Mouse (Mus musculus) spleen, postnatal 4 days (tissue): ENCODE results near the gene Galnt14.

Source experiments
- DNase-seq, 2 experiments: peaks; one replicate each; pipeline ENCODE4 v3.0.0; 2022; ENCODE audit warnings: low spot score in 2 of 2

The Galnt14 gene

DNA sequence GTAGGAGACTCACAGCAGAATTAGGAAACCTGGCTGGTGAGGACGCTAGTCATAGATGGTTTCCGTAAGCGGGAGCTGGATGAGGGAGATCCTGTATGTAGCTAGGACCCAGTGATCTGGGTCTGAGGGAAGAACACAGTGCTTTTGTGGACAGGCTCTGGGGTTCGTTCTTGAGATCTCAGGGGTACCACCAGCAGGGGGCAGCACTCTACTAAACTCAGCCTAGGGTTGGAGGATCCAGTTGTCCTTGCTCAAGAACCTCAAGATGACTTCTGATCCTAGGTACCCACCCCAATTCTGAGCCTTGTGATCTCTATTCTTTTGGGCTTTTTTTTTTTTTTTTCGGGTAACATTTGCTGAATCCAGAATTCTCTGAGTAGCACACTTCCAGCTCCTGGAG is 137.8 kb downstream of the Galnt14 start:
- DNase-seq, result peak; percentile 39 to 84

DNA sequence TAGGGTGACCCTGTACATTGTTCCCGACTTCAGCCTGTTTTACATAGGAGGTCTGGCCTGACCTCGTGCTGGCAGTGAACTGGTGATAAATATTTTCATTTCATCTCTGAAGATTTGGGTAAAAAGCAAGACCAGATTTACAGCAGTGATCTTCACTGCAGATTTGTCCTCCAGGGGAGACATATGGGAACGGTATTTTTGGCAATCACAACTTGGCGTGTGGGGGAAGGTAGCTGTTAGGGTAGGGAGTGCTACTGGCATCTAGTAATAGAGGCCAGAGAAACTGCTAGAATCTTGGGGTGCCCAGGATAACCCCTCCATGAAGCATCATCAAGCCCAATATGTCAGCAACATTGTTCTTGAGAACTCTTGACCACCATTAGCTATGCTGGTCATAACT is 138.3 kb downstream of the Galnt14 start:
- no peak for DNase-seq

DNA sequence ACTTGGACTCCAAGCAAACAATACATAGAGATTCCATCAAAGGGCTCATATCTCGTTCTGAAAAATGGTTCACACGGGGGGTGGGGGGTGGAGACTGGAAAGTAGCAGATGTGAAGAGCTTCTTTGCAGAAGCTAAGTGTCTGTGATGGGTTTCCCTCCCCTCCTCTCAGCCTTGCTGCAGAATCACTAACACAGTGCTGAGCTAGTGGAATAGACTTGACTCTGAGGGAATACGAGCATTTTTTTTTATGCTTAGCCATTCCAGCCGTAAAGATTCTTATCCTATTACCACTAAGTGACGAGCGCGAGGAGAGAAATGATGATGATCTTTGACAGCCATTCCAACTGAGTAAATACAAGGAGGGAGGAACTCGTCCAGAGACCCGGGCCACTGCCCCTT is 142.0 kb downstream of the Galnt14 start:
- DNase-seq, result no peak

DNA sequence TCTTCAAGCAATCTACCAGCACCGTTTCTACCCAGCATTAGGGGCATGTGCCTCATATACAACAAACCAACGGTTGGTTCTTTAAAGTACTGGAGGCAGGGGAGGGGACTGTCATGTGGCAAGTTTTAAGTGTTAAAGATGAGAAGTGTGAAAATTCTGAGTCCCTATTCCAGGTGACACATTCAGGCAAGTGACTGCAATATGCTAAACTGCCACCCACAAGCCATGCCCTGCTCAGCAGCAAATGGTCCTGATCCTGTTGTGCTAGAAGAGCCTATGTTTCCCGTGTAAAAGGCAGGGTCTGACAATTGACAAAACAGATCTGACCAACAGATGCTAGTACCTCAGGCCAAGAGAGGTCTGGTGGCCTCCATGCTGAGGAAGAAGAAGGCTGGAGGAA is 149.1 kb downstream of the Galnt14 start:
- DNase-seq, result no peak

DNA sequence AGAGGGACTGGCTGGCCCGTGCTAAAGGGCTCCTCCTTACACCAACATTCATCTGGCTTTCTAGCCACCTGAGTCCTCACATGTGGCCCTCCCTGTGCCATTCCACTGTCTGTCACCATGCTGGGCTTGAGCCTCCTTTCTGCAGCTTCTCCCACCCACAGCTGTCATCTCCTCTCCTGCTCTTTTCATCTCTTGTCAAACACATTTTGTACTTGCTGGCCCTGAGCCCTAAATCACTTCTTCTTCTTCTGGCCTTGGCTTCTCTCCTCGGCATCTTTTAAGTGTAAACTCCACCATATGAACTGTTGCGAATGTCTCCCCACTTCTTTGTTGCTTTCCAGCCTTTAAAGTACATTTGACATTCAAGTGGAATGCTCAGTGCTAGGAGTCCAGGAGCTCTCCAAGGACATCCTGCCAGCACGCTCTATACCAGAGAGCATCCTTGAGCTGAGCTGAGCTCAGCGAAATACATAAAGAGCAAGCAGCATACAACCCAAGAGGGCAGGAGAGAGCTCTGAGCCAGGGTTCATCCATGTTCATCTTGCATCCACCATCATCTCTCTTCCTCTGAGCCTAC is 150.0 kb downstream of the Galnt14 start:
- no peak for DNase-seq

DNA sequence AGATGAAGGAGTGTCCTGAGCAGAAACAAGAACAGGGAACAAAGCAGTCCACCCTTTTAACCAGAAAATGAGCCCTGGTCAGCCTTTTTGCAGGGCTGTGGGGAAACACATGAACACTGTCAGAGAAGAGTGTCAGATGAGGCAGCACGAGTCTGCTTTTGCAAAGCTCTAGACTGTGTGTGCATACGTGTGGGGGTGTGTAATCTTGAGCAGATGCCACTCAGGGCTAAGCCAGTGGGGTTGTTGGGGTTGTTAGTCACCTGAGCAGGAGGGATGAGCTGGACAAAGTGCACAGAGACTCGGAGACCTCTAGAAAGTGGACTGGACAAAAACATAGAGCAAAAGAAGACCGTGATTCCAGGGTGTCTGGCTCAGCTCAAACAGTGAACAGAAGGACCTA is 150.8 kb downstream of the Galnt14 start:
- DNase-seq, result no peak

DNA sequence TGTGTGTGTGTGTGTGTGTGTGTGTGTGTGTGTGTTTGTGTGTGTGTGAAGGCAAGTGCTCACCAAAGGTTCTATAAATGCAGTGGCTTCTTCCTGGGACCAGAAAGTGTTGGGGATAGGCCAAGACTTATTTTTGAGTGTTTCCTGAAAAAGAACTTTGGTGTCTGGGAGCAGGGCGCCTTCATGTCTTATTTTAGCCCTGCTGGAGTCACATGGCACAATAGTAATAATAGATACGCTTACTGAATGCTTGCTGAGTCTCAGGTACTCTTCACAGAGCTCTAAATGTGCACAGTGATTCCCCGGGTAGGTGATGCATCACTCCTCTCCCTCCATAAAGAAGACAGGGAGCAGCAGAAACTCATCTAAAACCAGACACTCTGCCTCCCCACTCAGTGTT is 153.2 kb downstream of the Galnt14 start:
- no peak for DNase-seq

DNA sequence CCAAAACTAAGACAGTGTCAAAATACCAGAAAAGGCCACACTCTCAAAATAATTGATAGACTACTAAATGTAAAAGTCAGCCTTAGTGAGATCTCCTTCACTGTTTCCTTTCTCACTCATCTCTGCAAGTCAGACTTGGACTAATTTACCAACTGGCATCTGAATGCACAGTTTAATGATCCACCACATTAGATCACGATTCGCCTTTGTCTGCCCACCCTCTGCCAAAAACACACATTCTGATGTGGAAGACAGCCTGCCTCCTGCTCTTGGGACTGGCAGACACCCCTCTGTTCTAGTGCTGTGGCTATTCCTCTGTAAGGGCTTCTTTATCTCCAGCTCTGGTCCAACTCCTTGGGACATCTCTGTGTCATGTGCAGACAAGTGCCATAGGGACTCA is 153.8 kb downstream of the Galnt14 start:
- no peak for DNase-seq

DNA sequence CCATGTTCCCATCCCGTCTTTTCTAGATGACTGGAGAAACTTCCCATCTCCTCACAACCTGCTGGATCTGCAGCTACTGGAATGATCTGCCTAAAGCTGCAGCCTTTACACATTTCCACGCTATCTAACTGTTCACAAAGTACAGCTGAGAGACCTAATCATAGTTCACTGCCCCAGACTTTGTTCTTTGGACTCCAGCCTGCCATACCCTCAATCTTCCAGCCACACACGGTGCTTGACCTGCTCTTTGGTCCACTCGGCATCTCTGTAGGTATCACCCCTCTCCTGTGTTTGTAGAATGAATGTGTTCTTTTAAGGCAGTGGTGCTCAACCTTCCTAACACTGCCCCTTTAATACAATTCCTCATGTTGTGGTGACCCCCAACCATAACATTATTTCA is 155.6 kb downstream of the Galnt14 start:
- no peak for DNase-seq

DNA sequence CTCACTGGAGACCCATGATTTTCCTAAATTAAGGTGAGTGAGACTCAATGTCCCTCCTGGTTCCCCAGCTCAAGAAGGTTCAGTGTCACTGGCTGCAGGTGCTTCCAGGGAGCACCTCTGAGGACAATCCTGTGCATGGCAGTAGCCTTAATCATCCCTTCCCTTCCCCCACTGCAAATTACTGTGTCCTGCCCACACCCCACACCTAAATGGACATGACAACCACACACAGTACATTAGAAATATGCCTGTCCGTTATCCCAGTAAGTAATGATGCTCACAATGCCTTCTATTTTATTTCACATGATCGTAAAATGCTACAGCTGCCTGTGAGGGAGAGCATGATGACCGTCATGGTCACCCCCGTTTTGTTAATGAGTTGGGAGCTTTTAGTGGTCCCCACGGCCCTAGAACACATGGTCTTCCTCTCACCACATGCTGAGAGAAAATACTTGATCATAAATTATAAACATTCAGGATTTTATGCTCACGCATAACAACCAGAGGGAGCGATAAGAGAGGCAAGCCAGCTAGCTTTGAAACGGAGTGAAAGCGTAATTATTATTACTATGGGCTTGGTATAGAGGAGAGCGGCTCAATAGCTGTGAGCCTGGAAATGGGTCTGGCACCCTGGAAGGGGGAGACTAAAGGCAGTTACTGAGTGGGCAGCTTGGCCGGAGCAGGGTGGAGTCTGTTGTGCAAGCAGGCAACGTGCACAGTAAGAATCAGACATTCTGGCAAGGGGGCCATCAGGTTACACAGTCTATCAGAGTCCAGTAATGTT is 161.3 kb downstream of the Galnt14 start:
- no peak for DNase-seq

DNA sequence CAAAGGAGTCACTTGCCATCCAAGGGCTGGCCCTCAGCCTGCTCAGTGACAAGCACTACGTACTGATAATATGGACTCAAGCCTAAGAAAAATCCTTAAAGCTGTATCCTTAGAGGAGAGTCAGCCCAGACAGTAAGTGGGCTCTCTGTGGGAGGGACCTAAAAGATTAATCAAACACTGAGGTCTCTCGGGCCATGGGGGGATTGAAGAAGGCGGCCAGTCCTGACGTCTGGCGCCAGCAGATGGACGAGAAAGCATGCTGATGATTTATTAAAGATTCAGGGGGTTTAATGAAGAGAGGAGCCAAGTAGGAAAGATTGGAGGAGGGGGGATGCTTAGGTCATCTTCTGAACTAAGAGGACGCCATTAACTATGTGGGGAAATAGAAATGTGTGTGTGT is 162.1 kb downstream of the Galnt14 start:
- DNase-seq, result no peak

DNA sequence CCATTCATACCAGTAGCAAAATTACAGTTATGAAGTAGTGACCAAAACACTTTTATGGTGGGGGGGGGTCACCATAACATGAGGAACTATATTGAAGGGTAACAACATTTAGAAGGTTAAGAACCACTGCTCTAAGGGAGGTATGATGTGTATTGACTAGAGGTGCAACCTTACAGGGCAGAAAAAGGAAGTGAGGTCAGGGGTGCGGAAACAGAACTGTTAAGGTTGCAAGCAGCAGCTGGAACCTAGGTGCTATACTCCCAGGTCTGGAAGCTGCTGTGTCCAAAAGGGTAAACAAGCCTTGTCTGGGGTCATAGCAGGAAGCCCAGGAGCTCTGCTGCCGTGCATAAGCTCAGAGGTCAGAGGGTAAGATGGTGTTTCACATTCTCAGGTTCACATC is 162.8 kb downstream of the Galnt14 start:
- DNase-seq, result no peak

DNA sequence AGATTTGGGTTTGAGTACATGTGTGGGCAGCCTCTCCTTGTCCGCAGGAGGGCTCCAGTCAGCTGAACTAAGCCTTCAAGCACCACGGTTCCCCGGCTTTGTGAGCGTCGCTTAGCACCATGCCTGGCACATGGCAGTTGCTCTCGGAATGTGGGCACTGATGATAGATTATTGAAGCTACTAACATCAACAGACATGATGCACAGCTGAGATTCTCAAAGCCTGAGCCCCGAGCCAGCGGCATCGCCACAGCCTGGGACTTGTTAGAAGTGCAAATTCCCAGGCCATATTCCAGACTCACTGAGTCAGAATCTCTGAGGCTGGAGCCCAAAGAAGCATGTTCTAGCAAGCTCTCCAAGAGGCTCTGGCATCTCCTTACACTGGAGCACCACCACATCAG is 168.3 kb downstream of the Galnt14 start:
- DNase-seq, result no peak

DNA sequence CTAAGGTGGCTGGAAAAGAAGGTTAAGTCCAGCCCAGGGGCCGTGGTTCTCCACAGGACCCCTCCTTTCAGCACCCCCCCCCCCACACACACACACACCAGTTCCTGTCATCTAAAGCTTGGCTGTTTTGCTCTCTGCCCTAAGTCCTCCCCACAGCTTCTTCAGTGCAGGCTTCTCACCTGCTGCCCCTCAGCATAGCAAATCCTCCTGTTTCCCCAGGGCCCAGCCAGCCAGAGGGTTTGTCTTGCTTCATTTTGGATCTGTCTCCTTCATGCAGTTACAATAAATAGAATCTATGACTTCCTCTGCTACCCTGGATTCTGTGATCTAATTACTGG is 169.1 kb downstream of the Galnt14 start:
- no peak for DNase-seq

DNA sequence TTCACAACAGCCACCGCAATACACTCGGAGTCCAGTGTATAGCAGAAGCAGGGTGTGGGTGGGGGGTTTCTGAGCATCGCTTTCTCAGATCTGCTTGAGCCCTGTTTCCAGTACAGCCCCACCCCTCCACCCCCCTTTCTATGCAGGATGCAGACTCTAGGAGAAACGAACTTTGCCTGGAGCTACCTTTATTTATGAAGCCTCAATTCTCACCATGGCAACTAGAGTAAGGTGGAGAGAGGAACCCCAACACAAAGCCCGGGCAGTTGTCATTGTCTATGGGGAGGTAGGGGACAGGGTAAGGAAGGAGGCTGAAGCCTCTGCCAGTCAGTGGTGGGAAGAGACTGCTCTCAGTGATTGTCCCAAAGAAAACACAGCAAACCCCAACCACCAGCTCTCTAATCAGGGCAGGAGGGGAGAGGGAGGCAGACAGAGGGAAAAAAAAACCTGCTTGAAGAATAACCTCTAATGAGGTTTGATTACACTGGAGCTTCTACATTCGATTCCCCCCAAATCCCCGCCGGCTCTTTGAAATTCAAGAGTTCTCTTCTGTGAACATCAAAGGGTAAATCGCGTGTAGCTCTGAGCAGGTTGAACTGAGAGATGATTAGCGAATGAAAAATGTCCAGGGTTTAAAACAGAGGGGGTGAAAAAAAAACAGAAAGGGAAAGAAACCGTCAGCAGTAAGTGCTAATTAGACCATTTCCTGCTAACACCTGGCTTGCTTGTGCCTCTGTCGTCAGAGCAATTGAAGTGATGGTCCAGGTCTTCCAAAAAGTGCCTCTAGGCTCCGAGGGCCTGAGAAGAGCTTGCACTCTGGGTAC is 169.6 kb downstream of the Galnt14 start:
- no peak for DNase-seq

DNA sequence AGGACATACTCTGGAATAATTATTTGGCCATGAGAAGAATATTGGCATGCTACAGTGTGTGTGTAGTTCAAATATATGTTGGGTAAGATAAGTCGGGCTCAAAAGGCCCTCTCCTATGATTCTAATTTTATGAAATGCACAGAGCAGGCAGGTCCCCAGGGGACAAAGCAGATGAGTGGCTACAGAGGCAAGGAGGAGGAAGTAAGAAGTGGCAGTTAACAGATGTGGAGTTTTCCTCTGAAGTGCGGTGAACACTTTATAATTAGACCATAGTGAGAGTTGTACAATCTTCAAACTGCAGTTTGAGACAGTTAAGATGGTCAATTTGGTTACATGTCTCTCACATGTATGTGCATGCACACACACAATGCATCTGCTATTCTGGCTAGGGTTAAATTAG is 178.4 kb downstream of the Galnt14 start:
- DNase-seq, result peak in 1 of 2 experiments; percentile 17

DNA sequence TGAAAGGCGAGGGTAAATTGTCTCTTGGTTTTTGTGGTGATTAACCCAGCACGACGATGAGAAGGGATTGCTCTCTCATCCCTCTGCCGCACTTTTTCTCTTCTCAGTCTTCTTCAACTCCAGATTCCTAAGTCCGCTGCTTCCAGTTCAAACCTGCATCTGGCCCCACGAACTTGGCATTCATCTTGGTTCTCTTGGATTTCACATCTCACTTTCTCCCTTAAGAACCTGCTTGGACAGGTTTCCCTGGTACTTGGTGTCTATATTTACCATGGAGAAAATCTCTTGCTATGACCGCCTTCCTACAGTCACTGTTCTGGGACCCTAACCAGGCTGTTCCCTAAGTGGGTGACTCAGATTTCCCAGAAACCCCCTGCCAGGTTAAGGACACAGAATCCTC is 188.1 kb downstream of the Galnt14 start:
- no peak for DNase-seq

DNA sequence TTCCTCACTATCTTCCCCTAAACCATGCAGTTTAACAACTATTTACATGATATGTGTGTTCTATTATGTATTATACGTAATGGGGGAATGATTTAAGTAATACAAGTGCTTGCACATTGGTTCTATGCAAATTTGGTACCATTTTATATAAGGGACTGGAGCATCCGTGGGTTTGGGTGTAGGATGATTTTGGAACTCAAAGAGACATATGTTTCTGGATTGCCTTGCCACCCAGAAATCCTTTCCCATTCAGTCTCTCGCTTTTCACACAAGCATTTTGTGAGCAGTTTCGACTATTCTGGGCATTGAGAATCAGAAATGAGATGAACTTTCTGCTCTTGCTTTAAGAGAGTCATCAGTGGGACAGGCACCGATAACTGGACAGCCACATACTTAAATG is 190.9 kb downstream of the Galnt14 start:
- DNase-seq, result no peak

DNA sequence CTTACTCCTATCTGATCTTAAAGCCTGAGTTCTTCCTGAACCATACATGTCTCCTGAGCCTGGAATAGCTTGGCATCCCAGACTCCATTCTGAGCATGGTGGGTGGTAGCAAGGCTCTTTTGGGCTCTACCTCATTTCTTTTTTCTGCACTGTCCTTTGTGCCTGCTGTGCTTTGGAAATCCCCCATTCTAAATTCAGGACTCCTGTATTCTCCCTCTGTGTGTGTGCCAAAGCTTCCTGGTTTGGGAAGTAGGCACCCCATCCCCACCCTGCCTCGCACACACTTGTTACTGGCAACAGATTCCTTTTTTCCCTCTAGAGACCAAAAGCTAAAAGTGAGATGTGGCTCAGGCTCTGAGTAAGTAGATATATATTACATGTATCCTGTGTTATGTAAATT is 191.9 kb downstream of the Galnt14 start:
- no peak for DNase-seq

DNA sequence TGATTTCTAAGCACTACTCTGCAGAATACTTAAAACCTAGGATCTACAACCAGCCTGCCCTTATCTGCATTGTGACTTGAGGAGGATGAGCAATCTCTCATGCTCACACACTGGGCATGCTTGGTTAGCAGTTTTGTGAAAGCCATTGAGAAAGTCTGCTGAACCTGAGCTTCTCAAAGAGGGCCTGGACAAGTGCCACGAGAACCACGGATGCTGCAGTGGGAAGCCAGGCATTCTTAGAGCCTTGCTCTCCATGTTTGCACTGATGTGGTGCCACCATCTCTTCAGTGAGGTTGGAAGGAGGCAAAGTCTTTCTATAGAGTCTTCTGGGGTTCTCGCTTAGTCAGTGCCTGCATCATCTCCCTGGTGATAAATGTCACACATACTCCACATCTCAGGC is 194.7 kb downstream of the Galnt14 start:
- no peak for DNase-seq

DNA sequence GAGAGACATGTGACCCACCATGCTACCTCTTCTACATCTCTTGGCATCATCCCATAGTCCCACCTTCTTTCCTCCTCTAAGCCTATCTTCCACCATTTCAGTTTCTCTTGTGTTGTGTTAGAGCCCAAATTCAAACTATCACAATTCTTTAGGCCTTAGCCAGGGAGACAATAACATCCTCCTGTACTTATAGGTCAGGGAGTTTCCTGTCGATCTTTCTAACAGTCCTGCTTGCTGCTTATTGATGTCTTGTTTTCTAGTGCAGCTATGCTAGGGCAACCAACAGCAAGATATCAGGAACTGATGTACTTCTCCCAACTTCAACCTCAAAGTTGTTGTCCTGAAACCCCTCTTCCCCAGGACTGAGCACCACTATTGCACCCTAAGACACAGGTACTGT is 195.4 kb downstream of the Galnt14 start:
- DNase-seq, result no peak

DNA sequence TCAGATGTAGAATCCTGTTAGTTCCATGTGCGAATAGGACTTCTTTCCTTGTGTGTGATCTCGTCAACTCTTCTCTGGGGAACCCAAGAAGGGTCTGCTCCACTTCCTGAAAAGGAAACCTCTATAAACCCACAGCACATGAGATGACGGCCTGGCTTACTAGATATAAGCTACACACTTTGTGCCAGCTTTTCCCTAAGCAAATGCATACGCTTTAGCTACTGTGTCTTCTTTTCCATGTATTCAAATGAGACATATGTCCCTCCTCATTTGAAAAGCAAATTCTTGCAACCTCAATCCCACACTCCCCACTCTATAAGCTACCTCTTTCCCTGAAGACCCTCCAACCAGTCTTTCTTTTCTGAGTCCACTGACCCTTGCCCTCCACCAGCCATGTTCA is 196.0 kb downstream of the Galnt14 start:
- DNase-seq, result no peak

DNA sequence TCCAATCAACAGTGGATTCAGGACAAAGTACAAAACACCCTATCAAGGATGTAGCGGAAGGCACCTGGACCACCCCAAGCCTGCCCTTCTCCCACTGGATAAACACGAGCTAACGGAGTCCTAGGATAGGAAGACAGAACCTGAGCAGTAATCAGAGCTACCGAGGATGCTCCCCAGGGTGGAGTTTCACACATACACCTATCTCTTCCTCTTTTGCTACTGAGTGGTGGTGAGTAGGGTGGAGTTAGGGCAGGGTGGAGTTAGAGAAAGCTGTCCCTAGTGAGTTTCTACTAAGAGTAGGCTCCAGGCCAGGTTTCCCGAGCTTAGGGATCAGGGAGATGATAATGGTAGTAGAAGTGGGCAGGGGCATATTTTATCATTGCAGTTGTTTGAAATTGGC is 197.4 kb downstream of the Galnt14 start:
- DNase-seq, result no peak
